Mouse (Mus musculus): ENCODE results near the gene Btaf1.
A peak's percentile ranks its signal among the peaks of the same experiment; 100 is the strongest.

GRCm38 (mm10) chr19:36897778-36898177 lies 28.1 kb upstream of the Btaf1 start:
- no peak for TF ChIP-seq POLR2A (IDR thresholded peaks at IDR 0.05; ENCODE audit: borderline replicate concordance, control insufficient read depth, low read depth, low read length)
- peak; percentile 51; the same call in 1 of the 2 replicates for TF ChIP-seq CTCF (IDR thresholded peaks at IDR 0.05; ENCODE audit: control insufficient read depth, insufficient read depth, low read length)
